Mouse (Mus musculus): ENCODE measurements around the gene Gm20388. TPM values are rescaled to one million over a fixed set of nuclear protein-coding genes. Genes with fewer than 3 reads are reported as not detected.
A peak's percentile ranks its signal among the peaks of the same experiment; 100 is the strongest.

The Gm20388 gene
- polyA plus RNA-seq, 1 experiment from 2014 or later: 1.4 TPM

DNA sequence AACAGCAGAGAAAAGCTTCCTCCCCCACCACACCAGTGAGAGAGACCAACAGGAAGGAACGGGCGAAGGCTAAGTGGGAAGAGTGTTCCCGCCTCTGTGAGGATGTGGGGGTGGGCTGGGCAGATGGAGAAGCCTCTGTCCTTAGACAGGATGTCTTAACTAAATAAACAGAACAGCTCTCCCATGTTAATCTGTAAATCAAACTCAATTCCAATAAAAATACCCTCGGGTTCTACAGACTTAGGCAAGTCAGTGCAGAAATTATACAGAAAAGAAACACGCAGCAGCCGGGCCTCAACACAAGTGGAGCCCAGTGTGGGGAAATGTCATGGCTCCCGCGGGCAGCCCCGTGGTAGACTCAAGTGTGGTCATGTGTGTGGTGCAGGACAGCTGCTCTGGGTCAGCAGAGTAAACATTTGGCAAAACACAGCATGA lies 3240.1 kb downstream of the Gm20388 start:
- H3K4me2 ChIP-seq (ENCODE audit: low read depth, low read length): no peak overlapping the region
- no peak overlapping the region for H3K9ac ChIP-seq (ENCODE audit: low read depth, low read length)
- no peak overlapping the region for H3K4me3 ChIP-seq (ENCODE audit: low read depth, low read length)
- H3K27ac ChIP-seq (ENCODE audit: low read length): no peak overlapping the region
- no peaks in the 10 kb centered on the region for H3K9me3 ChIP-seq (replicated peaks; ENCODE audit: control insufficient read depth, low read length)
- no peak for ATAC-seq (ENCODE audit: low read depth)
- no peaks in the 10 kb centered on the region for H3K36me3 ChIP-seq (ENCODE audit: control insufficient read depth, insufficient read depth)
- H3K4me1 ChIP-seq (ENCODE audit: control insufficient read depth, low read depth, low read length): peaks cover 7% of the 10 kb centered on the region
- WGBS (ENCODE audit: insufficient replicate concordance): 34% methylated on average over 9 of the region's 9 CpGs
- no peaks in the 10 kb centered on the region; the same call in 1 of the 2 replicates for H3K27me3 ChIP-seq (ENCODE audit: control insufficient read depth, insufficient read depth, low read depth, low read length)

DNA sequence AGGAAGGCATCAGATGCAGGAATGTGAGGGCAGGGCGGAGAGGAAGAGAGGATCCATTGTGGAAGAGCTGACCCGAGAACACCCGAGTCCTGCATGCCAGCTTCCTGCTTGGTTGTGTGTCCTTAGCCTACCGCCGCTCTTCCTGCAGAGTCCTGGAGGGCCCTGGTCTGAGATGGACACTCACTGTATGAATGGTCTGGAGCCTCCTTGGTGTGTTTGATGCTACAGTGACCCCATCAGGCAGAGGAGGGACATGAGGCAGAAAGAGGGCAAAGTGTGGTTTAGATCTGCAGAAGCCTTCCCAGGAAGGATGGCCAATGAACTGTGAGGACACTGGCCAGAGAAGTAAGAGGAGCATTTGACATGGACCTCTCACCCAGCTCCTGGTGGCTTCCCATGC lies 3244.5 kb downstream of the Gm20388 start:
- H3K4me2 ChIP-seq (ENCODE audit: low read depth, low read length): no peak overlapping the region
- H3K27ac ChIP-seq (ENCODE audit: low read length): peak overlapping the region; percentile 46; the same call in 1 of the 2 replicates
- H3K36me3 ChIP-seq (ENCODE audit: control insufficient read depth, insufficient read depth): no peaks in the 10 kb centered on the region
- no peak overlapping the region for H3K9ac ChIP-seq (ENCODE audit: low read depth, low read length)
- H3K4me3 ChIP-seq (ENCODE audit: low read depth, low read length): no peak overlapping the region
- no peak for ATAC-seq (ENCODE audit: low read depth)
- H3K9me3 ChIP-seq (replicated peaks; ENCODE audit: control insufficient read depth, low read length): no peaks in the 10 kb centered on the region
- no peaks in the 10 kb centered on the region; the same call in 1 of the 2 replicates for H3K27me3 ChIP-seq (ENCODE audit: control insufficient read depth, insufficient read depth, low read depth, low read length)
- peaks cover 30% of the 10 kb centered on the region for H3K4me1 ChIP-seq (ENCODE audit: control insufficient read depth, low read depth, low read length)
- 61% methylated on average over 5 of the region's 5 CpGs for WGBS (ENCODE audit: insufficient replicate concordance)

DNA sequence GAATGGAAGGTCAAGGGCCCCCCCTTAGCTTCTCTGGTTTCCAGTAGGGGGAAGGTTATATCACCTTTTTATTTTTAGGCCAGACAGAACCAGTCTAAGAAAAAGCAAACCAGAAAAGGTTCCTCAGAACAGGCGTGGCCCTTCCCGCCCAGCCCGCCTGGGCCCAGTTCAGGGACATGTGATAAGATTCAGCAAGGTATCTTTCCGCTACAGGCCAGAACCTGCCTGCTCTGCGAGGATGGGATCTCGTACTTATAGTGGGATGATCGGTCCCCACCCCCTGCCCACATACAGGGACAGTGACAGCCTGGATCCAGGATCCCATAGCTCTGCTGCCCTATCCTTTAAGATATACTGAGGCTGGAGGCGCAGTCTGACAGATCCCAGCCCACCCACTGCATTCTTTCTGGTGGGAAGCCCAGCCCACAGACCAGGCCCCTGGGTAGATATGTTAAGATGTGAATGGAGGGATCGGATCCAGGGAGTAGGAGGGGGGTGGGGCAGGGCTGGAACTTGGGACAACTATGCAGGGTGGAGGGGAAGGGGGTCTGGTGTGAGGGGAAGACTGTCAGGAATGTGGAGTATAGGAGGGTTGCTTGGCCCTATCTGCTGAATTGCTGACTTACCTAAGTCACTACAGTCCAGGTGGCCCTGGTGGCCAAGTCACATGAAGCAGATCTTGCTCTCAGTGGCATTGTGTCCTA lies 3245.6 kb downstream of the Gm20388 start:
- H3K9me3 ChIP-seq (replicated peaks; ENCODE audit: control insufficient read depth, low read length): no peaks in the 10 kb centered on the region
- peaks cover 30% of the 10 kb centered on the region for H3K4me1 ChIP-seq (ENCODE audit: control insufficient read depth, low read depth, low read length)
- H3K4me2 ChIP-seq (ENCODE audit: low read depth, low read length): peak overlapping the region; percentile 47
- H3K36me3 ChIP-seq (ENCODE audit: control insufficient read depth, insufficient read depth): no peaks in the 10 kb centered on the region
- H3K9ac ChIP-seq (ENCODE audit: low read depth, low read length): peak overlapping the region; percentile 44
- peak overlapping the region; percentile 49; the same call in 1 of the 2 replicates for H3K27ac ChIP-seq (ENCODE audit: low read length)
- peak; percentile 95 for ATAC-seq (ENCODE audit: low read depth)
- 0 out of 2 replicates have a peak overlapping the region, but pooled peaks have one; percentile 16 for H3K4me3 ChIP-seq (ENCODE audit: low read depth, low read length)
- 32% methylated on average over 9 of the region's 9 CpGs for WGBS (ENCODE audit: insufficient replicate concordance)
- no peaks in the 10 kb centered on the region; the same call in 1 of the 2 replicates for H3K27me3 ChIP-seq (ENCODE audit: control insufficient read depth, insufficient read depth, low read depth, low read length)

DNA sequence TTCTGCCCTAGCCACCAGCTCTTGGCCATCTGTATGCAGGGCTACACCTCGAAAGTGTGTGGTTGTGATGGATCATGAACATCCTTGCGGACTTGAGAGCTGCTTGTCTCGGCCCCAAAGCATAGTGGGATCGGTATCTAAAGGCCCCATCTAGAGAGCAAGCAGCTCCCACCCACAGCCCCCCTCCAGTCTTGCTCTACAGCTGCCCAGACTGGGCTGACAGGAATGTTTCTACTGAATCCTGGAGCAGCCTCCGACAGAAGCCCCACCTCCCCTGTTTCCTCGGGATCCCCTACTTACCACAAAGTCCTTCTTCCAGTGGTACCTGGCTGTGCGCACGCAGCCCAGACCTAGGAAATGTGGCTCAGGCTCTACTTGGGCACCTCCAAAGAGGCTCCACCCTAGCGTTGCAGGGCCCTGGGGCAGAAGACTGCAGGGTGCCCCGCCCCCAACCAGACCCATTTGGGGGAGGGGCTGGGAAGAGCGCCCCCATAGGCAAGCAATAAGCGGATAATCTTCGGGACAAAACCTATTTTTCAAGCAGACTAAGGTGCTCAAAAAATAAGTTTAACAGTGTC lies 3247.3 kb downstream of the Gm20388 start, which contains the start of gene Sult5a1:
Gene Sult5a1, minus strand, starts transcription at position 428 of the 578 bp plus-strand sequence.
- Histone ChIP-seq H3K36me3 (ENCODE audit: control insufficient read depth, insufficient read depth) (no peaks in the 10 kb centered on the region), H3K4me2 (ENCODE audit: low read depth, low read length) (no peak within 1 kb of the TSS), H3K27ac (ENCODE audit: low read length) (no peak within 1 kb of the TSS), H3K27me3 (ENCODE audit: control insufficient read depth, insufficient read depth, low read depth, low read length) (no peaks in the 10 kb centered on the region; the same call in 1 of the 2 replicates), H3K4me1 (ENCODE audit: control insufficient read depth, low read depth, low read length) (peaks cover 30% of the 10 kb centered on the region), H3K9ac (ENCODE audit: low read depth, low read length) (no peak within 1 kb of the TSS), H3K9me3 (replicated peaks; ENCODE audit: control insufficient read depth, low read length) (no peaks in the 10 kb centered on the region), H3K4me3 (ENCODE audit: low read depth, low read length) (no peak within 1 kb of the TSS)
- no peak for ATAC-seq (ENCODE audit: low read depth)
- WGBS (ENCODE audit: insufficient replicate concordance): 31% methylated on average over 13 of the region's 13 CpGs

DNA sequence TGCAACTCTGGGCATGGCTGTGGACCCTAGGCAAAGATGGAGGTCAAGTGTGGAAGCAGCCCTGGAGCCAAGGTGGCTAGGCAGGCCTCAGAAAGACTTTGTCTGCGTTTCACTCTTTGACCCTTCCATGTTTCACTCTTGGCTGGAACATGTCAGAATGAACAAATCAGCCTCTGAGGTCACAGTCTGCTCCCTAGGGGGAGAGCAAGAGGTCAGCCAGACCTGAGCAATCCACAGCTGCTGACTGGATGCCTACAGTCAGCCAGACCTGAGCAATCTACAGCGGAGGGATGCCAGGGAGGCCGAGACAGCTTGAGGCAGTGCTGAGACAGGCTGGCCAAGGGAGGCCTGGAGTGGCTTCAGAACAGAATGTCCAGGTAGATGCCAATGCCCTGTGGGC lies 3270.8 kb downstream of the Gm20388 start:
- no peak overlapping the region for H3K9ac ChIP-seq (ENCODE audit: low read depth, low read length)
- no peak overlapping the region for H3K4me2 ChIP-seq (ENCODE audit: low read depth, low read length)
- no peaks in the 10 kb centered on the region for H3K27me3 ChIP-seq (ENCODE audit: control insufficient read depth, insufficient read depth, low read depth, low read length)
- H3K27ac ChIP-seq (ENCODE audit: low read length): peak overlapping the region; percentile 43; the same call in 1 of the 2 replicates
- H3K36me3 ChIP-seq (ENCODE audit: control insufficient read depth, insufficient read depth): no peaks in the 10 kb centered on the region
- H3K4me3 ChIP-seq (ENCODE audit: low read depth, low read length): no peak overlapping the region
- WGBS (ENCODE audit: insufficient replicate concordance): 52% methylated on average over 3 of the region's 3 CpGs
- peak; percentile 71 for ATAC-seq (ENCODE audit: low read depth)
- no peaks in the 10 kb centered on the region for H3K4me1 ChIP-seq (ENCODE audit: control insufficient read depth, low read depth, low read length)
- H3K9me3 ChIP-seq (replicated peaks; ENCODE audit: control insufficient read depth, low read length): peaks cover 2% of the 10 kb centered on the region; the same call in 1 of the 2 replicates

DNA sequence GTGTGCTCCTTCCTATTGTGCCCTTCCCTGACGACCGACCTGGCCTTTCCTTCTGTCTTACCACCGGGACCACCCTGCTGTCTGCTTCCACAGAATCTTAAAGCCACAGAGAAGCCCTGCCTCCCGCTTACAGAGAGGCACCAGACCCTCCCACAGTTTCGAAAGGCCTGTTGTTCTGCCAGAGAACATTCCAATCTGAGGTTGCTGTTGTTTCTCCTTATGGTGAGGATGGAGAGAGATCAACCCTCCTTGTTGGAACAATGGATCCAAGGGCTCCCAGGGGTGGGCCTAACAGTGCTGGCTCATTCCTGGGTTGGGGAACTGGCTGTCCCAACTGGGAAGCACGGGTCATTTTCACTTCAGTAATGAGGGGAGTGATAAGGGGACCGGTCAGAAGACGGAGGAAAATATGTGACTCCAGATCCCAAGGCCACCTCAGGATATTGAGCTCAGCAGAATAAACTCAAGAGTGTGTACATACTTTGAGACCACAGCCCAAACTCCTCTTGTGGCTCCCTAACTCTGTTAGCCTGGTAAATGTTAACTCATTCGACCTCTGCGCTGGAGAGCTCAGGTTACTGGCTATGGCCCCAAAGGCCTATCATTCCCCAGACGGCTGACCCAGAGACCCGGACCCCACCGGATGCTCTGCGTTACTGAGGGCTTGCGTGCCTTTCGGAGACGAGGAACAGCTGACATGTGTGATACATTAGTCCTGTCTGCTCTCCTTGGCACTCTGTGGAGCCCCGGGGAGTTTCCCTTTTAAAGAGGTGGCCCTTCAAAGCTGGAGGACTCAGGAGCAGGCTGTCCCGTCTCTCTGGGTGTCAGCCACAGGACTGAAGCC lies 3275.1 kb downstream of the Gm20388 start, which contains the start of gene Dpep1:
Gene Dpep1, plus strand, starts transcription at position 677 of the 844 bp plus-strand sequence.
- H3K9ac ChIP-seq (ENCODE audit: low read depth, low read length): no peak within 1 kb of the TSS
- no peak for ATAC-seq (ENCODE audit: low read depth)
- whole genome bisulfite sequencing (ENCODE audit: insufficient replicate concordance): 50% methylated on average over 19 of the region's 19 CpGs
- H3K4me1 ChIP-seq (ENCODE audit: control insufficient read depth, low read depth, low read length): peaks cover 10% of the 10 kb centered on the region
- no peak within 1 kb of the TSS for H3K4me2 ChIP-seq (ENCODE audit: low read depth, low read length)
- no peaks in the 10 kb centered on the region for H3K9me3 ChIP-seq (replicated peaks; ENCODE audit: control insufficient read depth, low read length)
- no peak within 1 kb of the TSS for H3K27ac ChIP-seq (ENCODE audit: low read length)
- H3K36me3 ChIP-seq (ENCODE audit: control insufficient read depth, insufficient read depth): no peaks in the 10 kb centered on the region
- H3K27me3 ChIP-seq (ENCODE audit: control insufficient read depth, insufficient read depth, low read depth, low read length): no peaks in the 10 kb centered on the region
- H3K4me3 ChIP-seq (ENCODE audit: low read depth, low read length): no peak within 1 kb of the TSS

DNA sequence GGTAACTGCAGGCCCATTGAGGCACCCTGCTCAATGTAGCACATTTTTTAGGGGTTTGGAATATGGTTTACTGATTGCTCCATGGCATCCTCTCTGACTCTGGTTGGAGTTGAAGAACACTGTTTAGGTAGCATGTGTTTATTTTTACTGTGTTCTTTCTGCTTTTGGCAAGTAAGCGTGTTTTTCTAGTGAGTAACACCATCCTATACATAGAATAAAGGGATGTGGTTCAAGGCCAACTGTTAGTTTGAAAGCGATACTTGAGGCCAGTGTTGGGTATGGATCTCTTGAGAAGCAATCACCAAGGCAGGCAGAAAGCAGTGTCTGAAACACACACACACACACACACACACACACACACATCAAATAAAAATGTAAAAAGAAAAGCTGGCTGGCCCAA lies 3277.4 kb downstream of the Gm20388 start:
- no peaks in the 10 kb centered on the region for H3K36me3 ChIP-seq (ENCODE audit: control insufficient read depth, insufficient read depth)
- no peaks in the 10 kb centered on the region for H3K27me3 ChIP-seq (ENCODE audit: control insufficient read depth, insufficient read depth, low read depth, low read length)
- no peak overlapping the region for H3K27ac ChIP-seq (ENCODE audit: low read length)
- H3K9me3 ChIP-seq (replicated peaks; ENCODE audit: control insufficient read depth, low read length): no peaks in the 10 kb centered on the region
- 67% methylated on average over 2 of the region's 2 CpGs for WGBS (ENCODE audit: insufficient replicate concordance)
- H3K9ac ChIP-seq (ENCODE audit: low read depth, low read length): no peak overlapping the region
- H3K4me2 ChIP-seq (ENCODE audit: low read depth, low read length): no peak overlapping the region
- H3K4me1 ChIP-seq (ENCODE audit: control insufficient read depth, low read depth, low read length): peaks cover 10% of the 10 kb centered on the region
- no peak overlapping the region for H3K4me3 ChIP-seq (ENCODE audit: low read depth, low read length)
- ATAC-seq (ENCODE audit: low read depth): no peak

DNA sequence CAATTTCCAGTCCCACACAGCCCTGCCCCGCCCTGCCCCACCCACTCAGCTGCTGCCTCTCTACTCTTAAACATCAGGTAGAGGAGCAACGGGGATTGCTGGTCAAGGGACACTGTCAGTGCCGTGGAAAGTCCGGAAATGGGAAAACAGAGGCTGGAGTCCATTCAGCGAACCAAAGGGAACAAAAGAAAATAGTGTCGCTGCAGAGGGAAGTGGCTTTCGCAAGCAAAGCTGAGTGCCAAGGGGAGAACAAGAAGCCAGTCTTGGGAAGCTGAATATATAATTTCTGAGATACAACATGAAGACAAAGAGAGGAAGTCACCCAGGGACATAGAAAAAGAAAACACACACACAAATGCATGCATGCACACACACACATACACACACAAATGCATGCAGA lies 3278.2 kb downstream of the Gm20388 start:
- Histone ChIP-seq H3K4me1 (ENCODE audit: control insufficient read depth, low read depth, low read length) (peaks cover 10% of the 10 kb centered on the region), H3K27ac (ENCODE audit: low read length) (no peak overlapping the region), H3K27me3 (ENCODE audit: control insufficient read depth, insufficient read depth, low read depth, low read length) (no peaks in the 10 kb centered on the region), H3K36me3 (ENCODE audit: control insufficient read depth, insufficient read depth) (no peaks in the 10 kb centered on the region), H3K4me3 (ENCODE audit: low read depth, low read length) (no peak overlapping the region), H3K4me2 (ENCODE audit: low read depth, low read length) (no peak overlapping the region), H3K9me3 (replicated peaks; ENCODE audit: control insufficient read depth, low read length) (no peaks in the 10 kb centered on the region), H3K9ac (ENCODE audit: low read depth, low read length) (no peak overlapping the region)
- no peak for ATAC-seq (ENCODE audit: low read depth)
- 44% methylated on average over 7 of the region's 7 CpGs for WGBS (ENCODE audit: insufficient replicate concordance)

All from liver, embryonic 16.5 days (tissue).